Mouse (Mus musculus): ENCODE data around the gene Avpi1. TPM values are rescaled to one million over a fixed set of nuclear protein-coding genes. Genes with fewer than 3 reads are reported as not detected.

Gene Avpi1
- total and polyA plus RNA-seq, 3 experiments = 49.5 to 53.3 TPM; not detected in 1

DNA sequence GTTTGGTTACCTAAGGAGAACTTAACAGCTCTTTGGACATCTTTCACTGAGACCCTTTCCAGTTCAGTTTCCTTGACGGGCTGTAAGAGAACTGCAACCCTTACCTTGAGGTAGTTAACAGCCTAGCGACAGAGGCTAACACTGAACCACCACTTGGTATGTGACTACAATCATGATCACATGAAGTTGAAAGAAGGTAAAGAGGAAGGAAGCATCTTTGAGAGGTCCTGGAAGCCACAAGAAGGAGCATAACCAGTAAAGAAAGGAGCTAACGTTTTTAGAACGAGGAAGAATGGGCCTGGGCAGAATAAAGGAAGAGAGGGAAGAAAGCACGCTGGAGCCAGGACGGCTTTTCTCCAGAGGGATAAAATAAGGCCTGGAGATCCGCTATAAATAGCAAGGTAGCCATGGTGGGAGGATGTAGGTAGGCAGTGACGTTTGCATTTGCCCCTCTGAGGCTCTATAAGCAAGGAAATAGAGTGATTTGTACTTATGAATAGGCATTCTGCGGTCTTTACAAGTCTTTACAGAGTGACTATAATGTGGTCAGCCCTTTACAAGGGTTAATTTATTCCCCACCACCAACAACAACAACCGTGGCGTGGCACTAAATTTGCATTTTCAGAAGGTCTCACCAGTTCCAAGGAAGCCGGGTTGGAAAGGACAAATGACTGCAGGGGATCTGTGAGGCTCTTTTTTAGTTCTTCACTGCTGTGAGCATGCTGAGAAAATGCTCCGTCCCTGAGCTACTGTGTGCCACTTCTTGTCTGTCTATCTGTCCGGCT, 842 bp upstream of the Avpi1 start:
- H3K27me3 ChIP-seq (ENCODE audit: control insufficient read depth in 1 of 2, insufficient read depth in 2 of 2, low read length in 2 of 2) = no peaks in the 10 kb centered on the region
- peak overlapping the region; percentile 30 to 42 for H3K4me3 ChIP-seq (ENCODE audit: control insufficient read depth in 1 of 2, insufficient read depth in 1 of 2, low read depth in 2 of 2, low read length in 2 of 2)
- peaks cover 6% of the 10 kb centered on the region for H3K79me2 ChIP-seq (ENCODE audit: control insufficient read depth, insufficient read depth, low read length, poor library complexity)
- no peak for DNase-seq (ENCODE audit: low read depth, low spot score)
- H3K36me3 ChIP-seq (ENCODE audit: control insufficient read depth in 1 of 2, insufficient read depth in 2 of 2, low read length in 2 of 2) = peaks cover 0 to 47% of the 10 kb centered on the region in 2 experiments; a peak in 2 of 4 replicates
- H3K9ac ChIP-seq (ENCODE audit: control insufficient read depth, low read depth, low read length, poor library complexity, severe bottlenecking) = peak overlapping the region; percentile 78
- H3K27ac ChIP-seq (ENCODE audit: control insufficient read depth, low read depth, low read length) = peak overlapping the region; percentile 96
- peaks cover 21 to 48% of the 10 kb centered on the region in 2 experiments for H3K4me1 ChIP-seq (ENCODE audit: control insufficient read depth in 1 of 2, insufficient read depth in 2 of 2, low read length in 2 of 2)
- no peaks in the 10 kb centered on the region for H3K9me3 ChIP-seq (replicated peaks; ENCODE audit: insufficient read depth, low read length)
- 0 out of 2 replicates have a peak, but pooled peaks have one; percentile 5 for TF ChIP-seq SMC3 (IDR thresholded peaks at IDR 0.05; ENCODE audit: low read depth, low read length)
- no peak for TF ChIP-seq MAX (IDR thresholded peaks at IDR 0.05; ENCODE audit: low read length)
- TF ChIP-seq ZNF384 (IDR thresholded peaks at IDR 0.05; ENCODE audit: low read depth, low read length) = 0 out of 2 replicates have a peak, but pooled peaks have one; percentile 41
- TF ChIP-seq CHD2 (IDR thresholded peaks at IDR 0.05; ENCODE audit: low read length) = no peak
- no peak for TF ChIP-seq MYC (IDR thresholded peaks at IDR 0.05; ENCODE audit: low read depth, low read length)
- TF ChIP-seq MEF2A (IDR thresholded peaks at IDR 0.05; ENCODE audit: extremely low read depth, insufficient replicate concordance, low read depth, low read length, poor library complexity, severe bottlenecking) = 0 out of 2 replicates have a peak, but pooled peaks have one; percentile 2
- peak in 1 of 2 experiments; percentile 7; a peak in 3 of 4 replicates for TF ChIP-seq EP300 (IDR thresholded peaks at IDR 0.05; ENCODE audit: low read depth in 1 of 2, low read length in 2 of 2)
- TF ChIP-seq RCOR1 (IDR thresholded peaks at IDR 0.05; ENCODE audit: low read depth, low read length) = peak; percentile 0; the same call in 1 of the 2 replicates
- TF ChIP-seq TCF12 (IDR thresholded peaks at IDR 0.05; ENCODE audit: low read depth, low read length) = no peak
- no peak for TF ChIP-seq ELF1 (IDR thresholded peaks at IDR 0.05; ENCODE audit: low read depth, low read length)
- TF ChIP-seq USF1 (IDR thresholded peaks at IDR 0.05; ENCODE audit: low read depth, low read length) = no peak
- no peak for TF ChIP-seq NELFE (IDR thresholded peaks at IDR 0.05; ENCODE audit: low read depth, low read length)
- no peak for TF ChIP-seq GATA1 (IDR thresholded peaks at IDR 0.05; ENCODE audit: low read depth, low read length)
- TF ChIP-seq POLR2AphosphoS5 (IDR thresholded peaks at IDR 0.05; ENCODE audit: borderline replicate concordance, low read depth, low read length) = peak; percentile 33; the same call in 1 of the 2 replicates
- TF ChIP-seq CTCF (IDR thresholded peaks at IDR 0.05 in 2 of 3, conservative IDR thresholded peaks at IDR 0.05 in 1 of 3; ENCODE audit: control insufficient read depth in 1 of 3, insufficient read depth in 1 of 3, low read depth in 2 of 3, low read length in 3 of 3, poor library complexity in 1 of 3, severe bottlenecking in 1 of 3) = no peak
- peak; percentile 61 for TF ChIP-seq TBP (IDR thresholded peaks at IDR 0.05; ENCODE audit: low read depth, low read length)
- peak; percentile 1; the same call in 1 of the 2 replicates for TF ChIP-seq KAT2A (conservative IDR thresholded peaks at IDR 0.05; ENCODE audit: low read depth, low read length)
- TF ChIP-seq MXI1 (IDR thresholded peaks at IDR 0.05; ENCODE audit: low read depth, low read length) = peak; percentile 29; the same call in 1 of the 2 replicates
- peak; percentile 59; the same call in 1 of the 2 replicates for TF ChIP-seq JUND (IDR thresholded peaks at IDR 0.05; ENCODE audit: low read depth, low read length)
- peak in 1 of 2 experiments; percentile 20; a peak in 2 of 4 replicates for TF ChIP-seq POLR2A (IDR thresholded peaks at IDR 0.05; ENCODE audit: control insufficient read depth in 1 of 2, insufficient read depth in 1 of 2, low read depth in 1 of 2, low read length in 2 of 2, poor library complexity in 1 of 2)
- no peak; the same call in 1 of the 2 replicates for TF ChIP-seq ETS1 (IDR thresholded peaks at IDR 0.05; ENCODE audit: low read depth, low read length)
- no peak for TF ChIP-seq NRF1 (IDR thresholded peaks at IDR 0.05; ENCODE audit: insufficient read depth, low read depth, low read length, poor library complexity, severe bottlenecking)
- TF ChIP-seq ZC3H11A (IDR thresholded peaks at IDR 0.05; ENCODE audit: low read depth, low read length) = no peak
- peak; percentile 85 for TF ChIP-seq ZMIZ1 (IDR thresholded peaks at IDR 0.05; ENCODE audit: low read depth, low read length)
- no peak for TF ChIP-seq BHLHE40 (IDR thresholded peaks at IDR 0.05; ENCODE audit: borderline replicate concordance, low read depth, low read length)
- no peak; the same call in 1 of the 2 replicates for TF ChIP-seq POLR2AphosphoS2 (IDR thresholded peaks at IDR 0.05; ENCODE audit: low read length)
- TF ChIP-seq ZKSCAN1 (IDR thresholded peaks at IDR 0.05; ENCODE audit: low read depth, low read length) = 0 out of 2 replicates have a peak, but pooled peaks have one; percentile 25
- TF ChIP-seq TAL1 (IDR thresholded peaks at IDR 0.05; ENCODE audit: low read length) = no peak
- TF ChIP-seq SIN3A (IDR thresholded peaks at IDR 0.05; ENCODE audit: low read length) = peak; percentile 46; the same call in 1 of the 2 replicates
- TF ChIP-seq MAZ (IDR thresholded peaks at IDR 0.05; ENCODE audit: low read depth, low read length) = no peak; the same call in 1 of the 2 replicates
- no peak for TF ChIP-seq MYB (IDR thresholded peaks at IDR 0.05; ENCODE audit: low read depth, low read length)
- TF ChIP-seq MAFK (IDR thresholded peaks at IDR 0.05; ENCODE audit: borderline replicate concordance, low read depth, low read length) = no peak
- no peak; the same call in 1 of the 2 replicates for TF ChIP-seq HCFC1 (IDR thresholded peaks at IDR 0.05; ENCODE audit: low read depth, low read length)
- TF ChIP-seq USF2 (IDR thresholded peaks at IDR 0.05; ENCODE audit: borderline replicate concordance in 1 of 2, insufficient read depth in 1 of 2, low read depth in 1 of 2, low read length in 2 of 2) = no peak
- no peak for TF ChIP-seq RAD21 (IDR thresholded peaks at IDR 0.05; ENCODE audit: low read depth, low read length)
